ENCODE assay signal across 8 mouse cellular contexts in genomic region chr6:50890370-50891204, GRCm38 (mm10).
DNase-seq lines count a peak whose midpoint lies in the region; ATAC-seq and TF ChIP-seq lines count a peak whose summit lies in the region.

No protein-coding gene starts in this region.

- peak; percentile 12 for DNase-seq in adrenal gland, postnatal 10 days
- DNase-seq in adrenal gland, postnatal 4 days (ENCODE audit: low spot score in 2 of 2): no peak
- peak; percentile 55 to 61 for DNase-seq in cerebellum, postnatal 25 days
- peak; percentile 28 to 30 for DNase-seq in frontal cortex, postnatal 14 days (ENCODE audit: low spot score in 2 of 2)
- peak; percentile 22 for DNase-seq in hindlimb bud, embryonic 11.5 days (ENCODE audit: extremely low spot score, low read depth, low spot score)
- DNase-seq in liver: peak; percentile 91
- peak; percentile 87 for DNase-seq in midbrain, postnatal 0 days (ENCODE audit: low spot score)

- H3K4me3 ChIP-seq in midbrain, postnatal 0 days (ENCODE audit: low read depth, low read length): no peak overlapping the region

- H3K9me3 ChIP-seq in midbrain, postnatal 0 days (ENCODE audit: low read length): no peaks in the 10 kb centered on the region

- H3K9ac ChIP-seq in midbrain, postnatal 0 days (replicated peaks; ENCODE audit: low read length, poor library complexity, severe bottlenecking): peak overlapping the region; percentile 44; the same call in 1 of the 2 replicates

- H3K4me2 ChIP-seq in midbrain, postnatal 0 days (ENCODE audit: low read depth, low read length, poor library complexity, severe bottlenecking): peak overlapping the region; percentile 15; the same call in 1 of the 2 replicates

- ATAC-seq in midbrain, postnatal 0 days (ENCODE audit: low FRiP score): peak; percentile 75
- no peak for ATAC-seq in granulocyte monocyte progenitor cell, adult 5-6 weeks (replicated peaks; ENCODE audit: poor library complexity, severe bottlenecking)

- 12% methylated on average over 25 of the region's 25 CpGs for WGBS in midbrain, postnatal 0 days

- H3K27me3 ChIP-seq in midbrain, postnatal 0 days (ENCODE audit: insufficient read depth, low read length): no peaks in the 10 kb centered on the region

- H3K27ac ChIP-seq in midbrain, postnatal 0 days (ENCODE audit: low read depth, low read length): peak overlapping the region; percentile 63

- no peaks in the 10 kb centered on the region for H3K36me3 ChIP-seq in midbrain, postnatal 0 days (ENCODE audit: insufficient read depth, low read length)

- peaks cover 6% of the 10 kb centered on the region; the same call in 1 of the 2 replicates for H3K4me1 ChIP-seq in midbrain, postnatal 0 days (ENCODE audit: insufficient read depth, low read length)

- TF ChIP-seq CTCF in midbrain, postnatal 0 days (IDR thresholded peaks at IDR 0.05): no peak

Comparison
In these comparisons a context has a peak if more than half of its experiments do, and no peak if none do; other contexts are left out.
1. DNase-seq: peak in adrenal gland, postnatal 10 days (single experiment), cerebellum, postnatal 25 days (2 of 2), frontal cortex, postnatal 14 days (2 of 2), hindlimb bud, embryonic 11.5 days (single experiment), liver (single experiment) and midbrain, postnatal 0 days (single experiment); none in adrenal gland, postnatal 4 days (0 of 2).